Mouse (Mus musculus) liver, embryonic 15.5 days (tissue): ENCODE measurements around the gene Cdh22. TPM values are rescaled to one million over a fixed set of nuclear protein-coding genes. Genes with fewer than 3 reads are reported as not detected.

ENCODE experiments used
- ATAC-seq: fragments of 200-750 bp; cut with Nextera tagmentation; 2 replicates; pipeline ENCODE4 v1.8.0; 2017; ENCODE audit warnings: moderate number of reproducible peaks, mild to moderate bottlenecking, moderate library complexity; ENCODE audit not compliant: insufficient read depth
- H3K27ac ChIP-seq: fragments of 300-500 bp; sonication (generic); replicated peaks from 2 replicates; pipeline ENCODE4 v1.5.1; 2015; ENCODE audit warnings: mild to moderate bottlenecking, inconsistent platforms
- H3K27me3 ChIP-seq: fragments of 300-500 bp; sonication (generic); 2 replicates; pipeline ENCODE4 v1.6.1; 2015; ENCODE audit warnings: mild to moderate bottlenecking, inconsistent platforms
- H3K36me3 ChIP-seq: fragments of 300-500 bp; sonication (generic); replicated peaks from 2 replicates; pipeline ENCODE4 v1.6.1; 2015; ENCODE audit warnings: moderate library complexity, mild to moderate bottlenecking, inconsistent platforms
- H3K4me1 ChIP-seq: fragments of 300-500 bp; sonication (generic); replicated peaks from 2 replicates; pipeline ENCODE4 v1.6.1; 2015; ENCODE audit warnings: inconsistent platforms
- H3K4me2 ChIP-seq: fragments of 300-500 bp; sonication (generic); 2 replicates; pipeline ENCODE4 v1.6.1; 2015; ENCODE audit warnings: moderate library complexity, mild to moderate bottlenecking, inconsistent platforms
- H3K4me3 ChIP-seq: fragments of 300-500 bp; sonication (generic); replicated peaks from 2 replicates; pipeline ENCODE4 v1.5.1; 2015; ENCODE audit warnings: mild to moderate bottlenecking, inconsistent platforms
- H3K9ac ChIP-seq: fragments of 300-500 bp; sonication (generic); 2 replicates; pipeline ENCODE4 v1.6.1; 2015; ENCODE audit warnings: moderate library complexity, mild to moderate bottlenecking, inconsistent platforms
- H3K9me3 ChIP-seq: fragments of 300-500 bp; sonication (generic); replicated peaks from 2 replicates; pipeline ENCODE4 v1.6.1; 2016; ENCODE audit warnings: inconsistent platforms
- WGBS: fragments of 180-500 bp; shearing (Covaris S2); methylation state at CpG from one replicate; pipeline ENCODE4 v1.1.7; 2015; ENCODE audit warnings: mixed read lengths; ENCODE audit not compliant: insufficient replicate concordance; 5-methylcytosine and 5-hydroxymethylcytosine counted together
- polyA plus RNA-seq: library from polyadenylated mRNA; unstranded; fragments of >200 nt; fragmentation: Nextera tagmentation; extraction: Ambion mirVana; gene quantifications from 2 replicates; pipeline ENCODE4 v1.2.1, GENCODE M21; 2015

The Cdh22 gene
- polyA plus RNA-seq, 1 experiment from 2014 or later, result not detected

GRCm38 (mm10) chr2:165266739-165267138 is 32.1 kb upstream of the Cdh22 start:
- no peak overlapping the region for H3K4me2 ChIP-seq
- no peaks in the 10 kb centered on the region for H3K36me3 ChIP-seq
- 27% methylated on average over 12 of the region's 12 CpGs for WGBS
- no peak overlapping the region for H3K4me3 ChIP-seq
- H3K9ac ChIP-seq, result no peak overlapping the region
- H3K4me1 ChIP-seq, result no peaks in the 10 kb centered on the region
- H3K9me3 ChIP-seq, result no peaks in the 10 kb centered on the region
- no peak for ATAC-seq
- peaks cover 34% of the 10 kb centered on the region for H3K27me3 ChIP-seq
- no peak overlapping the region for H3K27ac ChIP-seq

- Histone ChIP-seq H3K9ac (no peak overlapping the region), H3K4me2 (no peak overlapping the region), H3K9me3 (no peaks in the 10 kb centered on the region), H3K4me3 (no peak overlapping the region), H3K36me3 (no peaks in the 10 kb centered on the region), H3K4me1 (no peaks in the 10 kb centered on the region), H3K27ac (no peak overlapping the region), H3K27me3 (peaks cover 41% of the 10 kb centered on the region)
- WGBS, result 53% methylated on average over 7 of the region's 7 CpGs
- no peak for ATAC-seq
Measured at GRCm38 (mm10) chr2:165263861-165264260, 29.2 kb upstream of the Cdh22 start.

- Histone ChIP-seq H3K36me3 (no peaks in the 10 kb centered on the region), H3K4me3 (no peak overlapping the region), H3K9me3 (no peaks in the 10 kb centered on the region), H3K27ac (no peak overlapping the region), H3K9ac (no peak overlapping the region), H3K4me2 (no peak overlapping the region), H3K27me3 (peaks cover 36% of the 10 kb centered on the region), H3K4me1 (no peaks in the 10 kb centered on the region)
- ATAC-seq, result no peak
- WGBS, result 41% methylated on average over 18 of the region's 18 CpGs
Measured at GRCm38 (mm10) chr2:165262274-165262990, 27.8 kb upstream of the Cdh22 start.

GRCm38 (mm10) chr2:165259859-165260258 is 25.2 kb upstream of the Cdh22 start:
- Histone ChIP-seq H3K27ac (no peak overlapping the region), H3K9me3 (no peaks in the 10 kb centered on the region), H3K9ac (no peak overlapping the region), H3K4me1 (no peaks in the 10 kb centered on the region), H3K4me2 (no peak overlapping the region), H3K4me3 (no peak overlapping the region), H3K27me3 (peaks cover 42% of the 10 kb centered on the region), H3K36me3 (no peaks in the 10 kb centered on the region)
- 62% methylated on average over 8 of the region's 8 CpGs for WGBS
- no peak for ATAC-seq

- WGBS, result 55% methylated on average over 6 of the region's 6 CpGs
Measured at GRCm38 (mm10) chr2:165258321-165258720, 23.7 kb upstream of the Cdh22 start.

GRCm38 (mm10) chr2:165257151-165257834 is 22.6 kb upstream of the Cdh22 start:
- Histone ChIP-seq H3K27ac (no peak overlapping the region), H3K4me3 (no peak overlapping the region), H3K4me1 (no peaks in the 10 kb centered on the region), H3K36me3 (no peaks in the 10 kb centered on the region), H3K4me2 (no peak overlapping the region), H3K27me3 (peaks cover 60% of the 10 kb centered on the region), H3K9ac (no peak overlapping the region), H3K9me3 (no peaks in the 10 kb centered on the region)
- WGBS, result 43% methylated on average over 11 of the region's 11 CpGs
- no peak for ATAC-seq

More at GRCm38 (mm10) chr2:165258321-165258720, 23.7 kb upstream of the Cdh22 start:
- H3K4me3 ChIP-seq, result no peak overlapping the region
- H3K27me3 ChIP-seq, result peaks cover 57% of the 10 kb centered on the region
- no peaks in the 10 kb centered on the region for H3K9me3 ChIP-seq
- H3K4me2 ChIP-seq, result no peak overlapping the region
- H3K36me3 ChIP-seq, result no peaks in the 10 kb centered on the region
- no peak for ATAC-seq
- H3K27ac ChIP-seq, result no peak overlapping the region
- no peak overlapping the region for H3K9ac ChIP-seq
- H3K4me1 ChIP-seq, result no peaks in the 10 kb centered on the region

GRCm38 (mm10) chr2:165256213-165256612 is 21.6 kb upstream of the Cdh22 start:
- Histone ChIP-seq H3K4me1 (no peaks in the 10 kb centered on the region), H3K4me3 (no peak overlapping the region), H3K36me3 (no peaks in the 10 kb centered on the region), H3K27me3 (peaks cover 52% of the 10 kb centered on the region), H3K4me2 (no peak overlapping the region), H3K9me3 (no peaks in the 10 kb centered on the region), H3K9ac (no peak overlapping the region), H3K27ac (no peak overlapping the region)
- ATAC-seq, result no peak
- WGBS, result 56% methylated on average over 10 of the region's 10 CpGs

- Histone ChIP-seq H3K36me3 (no peaks in the 10 kb centered on the region), H3K9ac (no peak overlapping the region), H3K4me3 (no peak overlapping the region), H3K27me3 (peaks cover 53% of the 10 kb centered on the region), H3K4me1 (no peaks in the 10 kb centered on the region), H3K4me2 (no peak overlapping the region), H3K9me3 (no peaks in the 10 kb centered on the region), H3K27ac (no peak overlapping the region)
- 11% methylated on average over 10 of the region's 10 CpGs for WGBS
- ATAC-seq, result no peak
Measured at GRCm38 (mm10) chr2:165253867-165254266, 19.2 kb upstream of the Cdh22 start.

GRCm38 (mm10) chr2:165253269-165253668 is 18.6 kb upstream of the Cdh22 start:
- Histone ChIP-seq H3K36me3 (no peaks in the 10 kb centered on the region), H3K27me3 (peaks cover 50% of the 10 kb centered on the region), H3K9me3 (no peaks in the 10 kb centered on the region), H3K9ac (no peak overlapping the region), H3K27ac (no peak overlapping the region), H3K4me2 (no peak overlapping the region), H3K4me1 (no peaks in the 10 kb centered on the region), H3K4me3 (no peak overlapping the region)
- no peak for ATAC-seq
- 67% methylated on average over 8 of the region's 8 CpGs for WGBS

- H3K9ac ChIP-seq, result no peak overlapping the region
- WGBS, result 53% methylated on average over 9 of the region's 9 CpGs
- no peaks in the 10 kb centered on the region for H3K36me3 ChIP-seq
- no peak overlapping the region for H3K27ac ChIP-seq
- no peak for ATAC-seq
- H3K4me2 ChIP-seq, result no peak overlapping the region
- H3K27me3 ChIP-seq, result peaks cover 50% of the 10 kb centered on the region
- H3K9me3 ChIP-seq, result no peaks in the 10 kb centered on the region
- no peaks in the 10 kb centered on the region for H3K4me1 ChIP-seq
- no peak overlapping the region for H3K4me3 ChIP-seq
Measured at GRCm38 (mm10) chr2:165252801-165253200, 18.1 kb upstream of the Cdh22 start.

GRCm38 (mm10) chr2:165252381-165252780 is 17.7 kb upstream of the Cdh22 start:
- ATAC-seq, result no peak
- H3K4me1 ChIP-seq, result no peaks in the 10 kb centered on the region
- H3K27me3 ChIP-seq, result peaks cover 52% of the 10 kb centered on the region
- H3K27ac ChIP-seq, result no peak overlapping the region
- WGBS, result 73% methylated on average over 8 of the region's 8 CpGs
- no peak overlapping the region for H3K4me3 ChIP-seq
- H3K9me3 ChIP-seq, result no peaks in the 10 kb centered on the region
- no peak overlapping the region for H3K4me2 ChIP-seq
- H3K9ac ChIP-seq, result no peak overlapping the region
- no peaks in the 10 kb centered on the region for H3K36me3 ChIP-seq
